Mouse (Mus musculus): ENCODE measurements at regions not wholly inside any gene's neighbourhood (a gene's known extent, or its start where the extent isn't known, plus 50 kb on each side); places are given as distances from the start of the nearest gene placed in this dataset.

DNA sequence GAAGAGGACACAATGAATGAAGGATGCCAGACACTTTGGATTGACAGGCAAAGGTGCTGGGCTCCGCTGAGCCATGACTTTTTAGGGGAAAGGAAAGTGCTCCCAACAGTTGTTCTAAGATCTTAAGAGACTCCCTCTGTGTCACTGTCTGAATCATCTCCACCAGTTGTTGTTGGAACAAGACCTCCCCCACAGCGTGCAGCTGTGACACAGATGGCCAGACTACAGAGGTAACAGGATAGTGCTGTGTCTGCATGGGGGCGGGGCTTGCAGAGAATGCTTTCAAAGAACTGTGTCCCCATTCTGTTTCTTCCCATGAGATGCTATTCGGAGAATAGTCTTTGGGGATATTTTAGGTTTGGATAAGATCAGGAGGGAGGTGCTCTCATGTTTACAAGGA, 61.7 kb upstream of the Dpyd start:
- TF ChIP-seq CTCF (IDR thresholded peaks at IDR 0.05; ENCODE audit: borderline replicate concordance, extremely low read depth, insufficient read depth, insufficient read length) (no peak), POLR2A (IDR thresholded peaks at IDR 0.05; ENCODE audit: borderline replicate concordance, extremely low read depth, insufficient read depth, insufficient read length, poor library complexity, severe bottlenecking) (no peak)
- peak; percentile 37 for DNase-seq (ENCODE audit: low read depth)

- no peak for TF ChIP-seq POLR2A (IDR thresholded peaks at IDR 0.05; ENCODE audit: borderline replicate concordance, extremely low read depth, insufficient read depth, insufficient read length, poor library complexity, severe bottlenecking)
- TF ChIP-seq CTCF (IDR thresholded peaks at IDR 0.05; ENCODE audit: borderline replicate concordance, extremely low read depth, insufficient read depth, insufficient read length) = no peak
- DNase-seq (ENCODE audit: low read depth) = peak; percentile 23
These were observed 54.2 kb upstream of the Dpyd start for GRCm38 (mm10) chr3:118507582-118508237.

DNA sequence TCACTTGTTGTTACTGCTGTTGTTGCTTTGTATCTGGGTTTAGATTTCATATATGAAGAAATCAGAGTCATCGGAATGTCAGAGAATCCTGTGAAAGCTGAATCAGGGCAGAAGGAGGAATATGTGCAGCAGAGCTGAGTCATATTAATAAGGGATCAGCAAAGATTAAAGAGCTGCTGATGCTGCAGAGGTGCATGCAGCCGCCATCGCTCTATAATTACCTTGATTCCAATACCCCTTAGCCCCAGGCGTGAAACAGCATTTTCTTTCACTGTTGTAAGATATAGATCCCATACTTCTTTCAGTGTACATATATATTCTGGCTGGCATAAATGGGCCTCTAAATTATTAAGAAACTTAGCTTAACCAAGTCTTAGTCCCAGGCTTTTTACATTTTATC, 51.1 kb upstream of the Dpyd start:
- TF ChIP-seq POLR2A (IDR thresholded peaks at IDR 0.05; ENCODE audit: borderline replicate concordance, extremely low read depth, insufficient read depth, insufficient read length, poor library complexity, severe bottlenecking) (no peak), CTCF (IDR thresholded peaks at IDR 0.05; ENCODE audit: borderline replicate concordance, extremely low read depth, insufficient read depth, insufficient read length) (no peak)
- DNase-seq (ENCODE audit: low read depth) = peak; percentile 39

GRCm38 (mm10) chr3:118511969-118512368, 50.0 kb upstream of the Dpyd start:
- DNase-seq (ENCODE audit: low read depth) = peak; percentile 64
- TF ChIP-seq POLR2A (IDR thresholded peaks at IDR 0.05; ENCODE audit: borderline replicate concordance, extremely low read depth, insufficient read depth, insufficient read length, poor library complexity, severe bottlenecking) (no peak), CTCF (IDR thresholded peaks at IDR 0.05; ENCODE audit: borderline replicate concordance, extremely low read depth, insufficient read depth, insufficient read length) (no peak)
